Mouse (Mus musculus): ENCODE data around the gene Nt5dc1. TPM values are rescaled to one million over a fixed set of nuclear protein-coding genes. Genes with fewer than 3 reads are reported as not detected.
"Not testable (repeated sequence)": the region's sequence is repeated elsewhere in the genome, so short reads cannot be mapped to it uniquely, and the experiment has no call there.

Nt5dc1 gene
- polyA plus RNA-seq (2012; rRNA removed): 5.5 and 5.7 TPM in 2 replicates

- Histone ChIP-seq H3K4me3 (ENCODE audit: extremely low read depth, insufficient read depth, insufficient read length) (peak within 1 kb of the TSS; percentile 88), H3K27me3 (ENCODE audit: control insufficient read depth, insufficient read depth, low read length) (no peaks in the 10 kb centered on the region), H3K27ac (ENCODE audit: insufficient read depth, low read length) (peak within 1 kb of the TSS; percentile 96), H3K36me3 (ENCODE audit: control insufficient read depth, insufficient read depth, low read length) (no peaks in the 10 kb centered on the region; the same call in 1 of the 2 replicates), H3K4me1 (ENCODE audit: control insufficient read depth, insufficient read depth, insufficient read length) (peaks cover 11% of the 10 kb centered on the region; the same call in 1 of the 2 replicates)
- peak; percentile 82 to 90 for DNase-seq (ENCODE audit: low read depth in 1 of 2, low spot score in 2 of 2)
- TF ChIP-seq CTCF (IDR thresholded peaks at IDR 0.05; ENCODE audit: extremely low read depth, insufficient read depth, insufficient read length, insufficient replicate concordance): no peak
- TF ChIP-seq POLR2A (IDR thresholded peaks at IDR 0.05; ENCODE audit: low read depth, low read length): peak; percentile 73
- under 1% methylated on average over 49 of the region's 49 CpGs for WGBS
These were observed at the start of gene Nt5dc1 for GRCm38 (mm10) chr10:34418204-34418756. Gene Nt5dc1 (minus strand): TSS chr10:34418552.

GRCm38 (mm10) chr10:34464321-34464720, 46.0 kb upstream of the Nt5dc1 start:
- 85% methylated on average over 4 of the region's 4 CpGs for WGBS
- TF ChIP-seq POLR2A (IDR thresholded peaks at IDR 0.05; ENCODE audit: low read depth, low read length) (no peak), CTCF (IDR thresholded peaks at IDR 0.05; ENCODE audit: extremely low read depth, insufficient read depth, insufficient read length, insufficient replicate concordance) (no peak)
- Histone ChIP-seq H3K27me3 (ENCODE audit: control insufficient read depth, insufficient read depth, low read length) (no peaks in the 10 kb centered on the region), H3K4me3 (ENCODE audit: extremely low read depth, insufficient read depth, insufficient read length) (no peak overlapping the region), H3K4me1 (ENCODE audit: control insufficient read depth, insufficient read depth, insufficient read length) (no peaks in the 10 kb centered on the region), H3K36me3 (ENCODE audit: control insufficient read depth, insufficient read depth, low read length) (no peaks in the 10 kb centered on the region), H3K27ac (ENCODE audit: insufficient read depth, low read length) (no peak overlapping the region)
- no peak for DNase-seq (ENCODE audit: low read depth in 1 of 2, low spot score in 2 of 2)

GRCm38 (mm10) chr10:34461451-34461850, 43.1 kb upstream of the Nt5dc1 start:
- no peaks in the 10 kb centered on the region for H3K36me3 ChIP-seq (ENCODE audit: control insufficient read depth, insufficient read depth, low read length)
- H3K4me3 ChIP-seq (ENCODE audit: extremely low read depth, insufficient read depth, insufficient read length): no peak overlapping the region
- no peaks in the 10 kb centered on the region for H3K4me1 ChIP-seq (ENCODE audit: control insufficient read depth, insufficient read depth, insufficient read length)
- no peaks in the 10 kb centered on the region for H3K27me3 ChIP-seq (ENCODE audit: control insufficient read depth, insufficient read depth, low read length)
- no peak overlapping the region for H3K27ac ChIP-seq (ENCODE audit: insufficient read depth, low read length)
- WGBS: 69% methylated on average over 4 of the region's 4 CpGs
- no peak for TF ChIP-seq POLR2A (IDR thresholded peaks at IDR 0.05; ENCODE audit: low read depth, low read length)
- no peak for TF ChIP-seq CTCF (IDR thresholded peaks at IDR 0.05; ENCODE audit: extremely low read depth, insufficient read depth, insufficient read length, insufficient replicate concordance)
- no peak for DNase-seq (ENCODE audit: low read depth in 1 of 2, low spot score in 2 of 2)

GRCm38 (mm10) chr10:34449469-34449868, 31.1 kb upstream of the Nt5dc1 start:
- 91% methylated on average over 1 of the region's 1 CpGs for WGBS
- TF ChIP-seq POLR2A (IDR thresholded peaks at IDR 0.05; ENCODE audit: low read depth, low read length) (no peak), CTCF (IDR thresholded peaks at IDR 0.05; ENCODE audit: extremely low read depth, insufficient read depth, insufficient read length, insufficient replicate concordance) (no peak)
- H3K36me3 ChIP-seq (ENCODE audit: control insufficient read depth, insufficient read depth, low read length): no peaks in the 10 kb centered on the region
- no peaks in the 10 kb centered on the region for H3K4me1 ChIP-seq (ENCODE audit: control insufficient read depth, insufficient read depth, insufficient read length)
- no peaks in the 10 kb centered on the region for H3K27me3 ChIP-seq (ENCODE audit: control insufficient read depth, insufficient read depth, low read length)
- no peak for DNase-seq (ENCODE audit: low read depth in 1 of 2, low spot score in 2 of 2)
- H3K27ac ChIP-seq (ENCODE audit: insufficient read depth, low read length): no peak overlapping the region
- H3K4me3 ChIP-seq (ENCODE audit: extremely low read depth, insufficient read depth, insufficient read length): no peak overlapping the region

GRCm38 (mm10) chr10:34434191-34434590, 15.8 kb upstream of the Nt5dc1 start:
- not testable (repeated sequence) for H3K36me3 ChIP-seq (ENCODE audit: control insufficient read depth, insufficient read depth, low read length); H3K4me3 ChIP-seq (ENCODE audit: extremely low read depth, insufficient read depth, insufficient read length); H3K4me1 ChIP-seq (ENCODE audit: control insufficient read depth, insufficient read depth, insufficient read length); H3K27me3 ChIP-seq (ENCODE audit: control insufficient read depth, insufficient read depth, low read length); DNase-seq (ENCODE audit: low read depth in 1 of 2, low spot score in 2 of 2); H3K27ac ChIP-seq (ENCODE audit: insufficient read depth, low read length)
- WGBS: 96% methylated on average over 6 of the region's 14 CpGs

- no peaks in the 10 kb centered on the region for H3K27me3 ChIP-seq (ENCODE audit: control insufficient read depth, insufficient read depth, low read length)
- no peak overlapping the region for H3K4me3 ChIP-seq (ENCODE audit: extremely low read depth, insufficient read depth, insufficient read length)
- H3K4me1 ChIP-seq (ENCODE audit: control insufficient read depth, insufficient read depth, insufficient read length): no peaks in the 10 kb centered on the region
- H3K27ac ChIP-seq (ENCODE audit: insufficient read depth, low read length): no peak overlapping the region
- TF ChIP-seq POLR2A (IDR thresholded peaks at IDR 0.05; ENCODE audit: low read depth, low read length) (no peak), CTCF (IDR thresholded peaks at IDR 0.05; ENCODE audit: extremely low read depth, insufficient read depth, insufficient read length, insufficient replicate concordance) (no peak)
- no peak for DNase-seq (ENCODE audit: low read depth in 1 of 2, low spot score in 2 of 2)
- no peaks in the 10 kb centered on the region for H3K36me3 ChIP-seq (ENCODE audit: control insufficient read depth, insufficient read depth, low read length)
These were observed 13.4 kb upstream of the Nt5dc1 start for GRCm38 (mm10) chr10:34431783-34432182.

- WGBS: 66% methylated on average over 4 of the region's 4 CpGs
- H3K27me3 ChIP-seq (ENCODE audit: control insufficient read depth, insufficient read depth, low read length); H3K27ac ChIP-seq (ENCODE audit: insufficient read depth, low read length); H3K36me3 ChIP-seq (ENCODE audit: control insufficient read depth, insufficient read depth, low read length); DNase-seq (ENCODE audit: low read depth in 1 of 2, low spot score in 2 of 2): not testable (repeated sequence)
- Histone ChIP-seq H3K4me3 (ENCODE audit: extremely low read depth, insufficient read depth, insufficient read length) (peak overlapping the region; percentile 52), H3K4me1 (ENCODE audit: control insufficient read depth, insufficient read depth, insufficient read length) (peaks cover 11% of the 10 kb centered on the region; the same call in 1 of the 2 replicates)
These were observed 442 bp upstream of the Nt5dc1 start for GRCm38 (mm10) chr10:34418794-34419193.

Data from spleen, adult 2 months (tissue).